Mouse (Mus musculus) forebrain, postnatal 0 days (tissue): Measurements from ENCODE around the gene Pdk3. TPM values are rescaled to one million over a fixed set of nuclear protein-coding genes. Genes with fewer than 3 reads are reported as not detected.

Experiments used
- ATAC-seq: fragments of 200-750 bp; cut with Nextera tagmentation; 2 replicates; pipeline ENCODE4 v1.8.0; 2017; ENCODE audit warnings: mild to moderate bottlenecking, moderate library complexity
- DNase-seq: peaks from one replicate; pipeline ENCODE4 v3.0.0-alpha.2; 2015
- H3K27ac ChIP-seq: fragments of 300-500 bp; sonication (generic); 2 replicates; pipeline ENCODE4 v1.5.1; 2014; ENCODE audit warnings: low read depth, mild to moderate bottlenecking, antibody characterized with exemption, low read length, moderate library complexity, mixed read lengths
- H3K27me3 ChIP-seq: fragments of 300-500 bp; sonication (generic); 2 replicates; pipeline ENCODE4 v1.6.1; 2014; ENCODE audit warnings: mild to moderate bottlenecking, low read length, mixed read lengths; ENCODE audit not compliant: insufficient read depth
- H3K36me3 ChIP-seq: fragments of 300-500 bp; sonication (generic); 2 replicates; pipeline ENCODE4 v1.6.1; 2014; ENCODE audit warnings: mild to moderate bottlenecking, moderate library complexity; ENCODE audit not compliant: insufficient read depth
- H3K4me1 ChIP-seq: fragments of 300-500 bp; sonication (generic); 2 replicates; pipeline ENCODE4 v1.6.1; 2014; ENCODE audit warnings: antibody characterized with exemption; ENCODE audit not compliant: insufficient read depth
- H3K4me2 ChIP-seq: fragments of 300-500 bp; sonication (generic); 2 replicates; pipeline ENCODE4 v1.6.1; 2014; ENCODE audit warnings: low read depth, mild to moderate bottlenecking, moderate library complexity
- H3K4me3 ChIP-seq: fragments of 300-500 bp; sonication (generic); 2 replicates; pipeline ENCODE4 v1.5.1; 2014; ENCODE audit warnings: low read depth, low read length, mixed read lengths
- H3K9ac ChIP-seq: fragments of 300-500 bp; sonication (generic); 2 replicates; pipeline ENCODE4 v1.6.1; 2014; ENCODE audit warnings: mild to moderate bottlenecking
- H3K9me3 ChIP-seq: fragments of 300-500 bp; sonication (generic); 2 replicates; pipeline ENCODE4 v1.6.1; 2016; ENCODE audit warnings: low read length
- CTCF ChIP-seq: sonication (generic); IDR thresholded peaks from 2 replicates; pipeline ENCODE4 v1.5.1; 2016; ENCODE audit warnings: antibody characterized with exemption, control low read depth, low read depth
- WGBS: fragments of 180-500 bp; shearing (Covaris S2); extraction: QIAGEN DNeasy Blood & Tissue Kit; methylation state at CpG from one replicate; pipeline ENCODE4 v1.1.7; 2014; 5-methylcytosine and 5-hydroxymethylcytosine counted together
- polyA plus RNA-seq: library from polyadenylated mRNA; unstranded; fragments of >200 nt; fragmentation: Nextera tagmentation; extraction: Ambion mirVana; gene quantifications from 2 replicates; pipeline ENCODE4 v1.2.1, GENCODE M21; 2015
- total RNA-seq: library from RNA; depleted of rRNA; stranded (reverse); fragments of >200 nt; gene quantifications from 2 replicates; pipeline ENCODE4 v1.2.3, GENCODE M21; 2014; rRNA removed

Pdk3 gene
- total and polyA plus RNA-seq, 2 experiments from 2014 or later: 25.2 to 28.4 TPM

DNA sequence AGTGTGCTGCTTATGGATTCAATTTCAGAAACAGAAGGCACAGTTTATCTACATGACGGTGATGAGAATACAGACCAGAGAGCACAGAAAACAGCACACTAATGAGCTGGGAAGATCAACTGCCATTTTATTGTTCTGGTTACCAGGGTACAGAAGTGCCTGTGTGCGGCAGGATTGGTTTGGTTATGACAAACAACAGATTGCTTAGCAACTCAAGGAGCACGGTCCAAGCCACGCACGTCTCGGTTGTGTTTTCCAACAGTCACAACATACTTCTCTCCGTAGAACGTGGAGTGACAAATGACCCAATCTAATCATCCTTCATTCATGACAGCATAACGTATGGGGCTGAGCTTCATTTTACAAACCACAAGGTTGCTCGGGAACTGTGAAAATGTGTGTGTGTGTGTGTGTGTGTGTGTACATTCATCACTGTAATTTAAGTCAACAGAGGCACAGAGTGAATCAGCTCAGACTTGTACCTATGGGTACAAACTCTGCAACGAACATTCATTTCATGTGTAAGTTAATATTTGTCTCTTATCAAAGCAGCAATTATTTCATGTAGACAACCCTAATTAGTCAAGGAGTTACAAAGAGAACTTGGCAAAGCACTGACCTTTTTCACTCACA lies 76.7 kb downstream of the Pdk3 start:
- Histone ChIP-seq H3K27me3 (no peaks in the 10 kb centered on the region), H3K36me3 (no peaks in the 10 kb centered on the region), H3K4me2 (no peak overlapping the region), H3K9me3 (no peaks in the 10 kb centered on the region), H3K27ac (no peak overlapping the region), H3K9ac (no peak overlapping the region), H3K4me1 (no peaks in the 10 kb centered on the region), H3K4me3 (no peak overlapping the region)
- ATAC-seq (peak; percentile 81), DNase-seq (peak; percentile 23)
- no peak for TF ChIP-seq CTCF
- WGBS: 54% methylated on average over 11 of the region's 11 CpGs

DNA sequence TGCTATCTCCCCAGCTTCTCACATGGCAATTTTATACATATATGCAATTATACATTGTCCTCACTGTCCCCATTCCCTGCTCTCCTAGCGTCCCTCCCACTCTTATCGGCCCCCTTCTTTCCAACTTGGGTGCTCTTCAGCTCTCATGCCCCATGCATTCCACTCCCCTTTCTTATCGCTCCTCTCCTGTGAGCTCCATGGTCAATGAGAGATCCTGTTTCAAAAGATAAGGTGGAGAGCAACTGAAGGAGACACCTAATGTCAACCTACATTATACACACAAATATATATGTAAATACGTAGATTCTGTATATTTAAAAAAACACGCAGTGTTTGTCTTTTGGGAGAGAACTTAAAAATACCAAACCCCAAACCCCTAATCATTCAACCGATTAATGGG lies 81.4 kb downstream of the Pdk3 start:
- no peak overlapping the region for H3K27ac ChIP-seq
- WGBS: 94% methylated on average over 6 of the region's 6 CpGs
- H3K9ac ChIP-seq: no peak overlapping the region
- DNase-seq (no peak), ATAC-seq (no peak)
- H3K4me3 ChIP-seq: no peak overlapping the region
- no peaks in the 10 kb centered on the region for H3K27me3 ChIP-seq
- H3K9me3 ChIP-seq: no peaks in the 10 kb centered on the region
- H3K36me3 ChIP-seq: no peaks in the 10 kb centered on the region; the same call in 1 of the 2 replicates
- no peak overlapping the region for H3K4me2 ChIP-seq
- TF ChIP-seq CTCF: no peak
- H3K4me1 ChIP-seq: no peaks in the 10 kb centered on the region

DNA sequence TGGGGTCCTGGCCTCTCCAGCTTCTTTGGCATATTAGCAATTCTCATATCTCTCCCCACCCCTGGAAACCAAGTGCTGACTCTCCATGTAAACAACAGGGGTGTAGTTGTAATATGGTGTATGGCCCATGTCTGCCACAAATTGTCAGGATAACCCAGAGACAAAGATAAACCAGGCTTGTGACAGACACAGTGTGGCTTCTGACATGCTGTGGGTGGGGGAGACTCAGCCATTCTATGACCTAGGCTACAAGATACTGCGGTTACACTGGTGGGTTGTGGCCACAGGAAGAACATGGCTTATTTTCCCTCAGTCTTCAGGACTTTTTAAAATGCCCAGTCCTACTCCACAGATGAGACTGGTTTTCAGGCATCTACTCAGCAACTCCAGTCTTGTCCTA lies 82.8 kb downstream of the Pdk3 start:
- no peak overlapping the region for H3K4me2 ChIP-seq
- no peak overlapping the region for H3K4me3 ChIP-seq
- H3K36me3 ChIP-seq: no peaks in the 10 kb centered on the region; the same call in 1 of the 2 replicates
- H3K27me3 ChIP-seq: no peaks in the 10 kb centered on the region
- no peak overlapping the region for H3K27ac ChIP-seq
- ATAC-seq: no peak
- H3K4me1 ChIP-seq: no peaks in the 10 kb centered on the region
- no peaks in the 10 kb centered on the region for H3K9me3 ChIP-seq
- TF ChIP-seq CTCF: no peak
- 93% methylated on average over 1 of the region's 1 CpGs for WGBS
- no peak overlapping the region for H3K9ac ChIP-seq
- DNase-seq: no peak

DNA sequence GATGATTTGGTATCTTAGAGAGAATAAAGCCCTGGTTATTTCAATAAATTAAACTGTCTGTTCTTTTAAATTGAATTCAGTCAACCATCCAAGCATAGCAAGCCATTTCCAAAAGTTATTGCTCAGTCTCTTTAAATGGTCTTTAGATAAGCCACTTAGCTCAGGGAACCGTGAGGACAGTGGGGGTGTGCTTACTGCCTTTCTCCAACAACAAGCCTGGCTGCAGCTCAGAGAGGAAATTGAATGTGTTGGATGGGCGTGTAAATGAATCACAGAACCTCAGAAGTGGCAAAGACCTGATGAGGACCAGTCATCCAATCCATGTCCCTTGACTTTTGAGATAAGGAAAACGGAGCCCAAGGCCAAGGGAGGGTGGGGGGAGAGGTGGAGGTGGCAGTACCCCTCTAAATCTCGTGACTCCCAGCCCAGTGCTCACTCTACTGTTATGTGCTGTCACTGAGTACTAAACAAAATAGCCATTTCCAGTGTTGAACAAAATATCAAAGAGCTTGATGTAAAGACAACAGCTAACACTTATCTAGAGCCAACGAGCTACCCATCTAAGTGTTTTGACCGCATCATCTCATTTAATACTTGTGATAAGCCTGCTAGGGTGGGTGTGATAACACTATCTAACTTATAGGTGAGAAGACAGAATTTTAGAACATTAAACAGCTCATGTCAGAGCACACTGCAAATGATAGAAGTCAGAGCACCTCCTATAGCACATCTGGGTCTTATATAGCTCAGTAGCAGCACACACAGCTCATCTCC lies 98.8 kb downstream of the Pdk3 start:
- H3K27ac ChIP-seq: no peak overlapping the region
- H3K9ac ChIP-seq: no peak overlapping the region
- WGBS: 49% methylated on average over 6 of the region's 6 CpGs
- no peaks in the 10 kb centered on the region for H3K36me3 ChIP-seq
- DNase-seq: no peak
- no peaks in the 10 kb centered on the region for H3K27me3 ChIP-seq
- H3K4me3 ChIP-seq: no peak overlapping the region
- H3K9me3 ChIP-seq: no peaks in the 10 kb centered on the region
- H3K4me1 ChIP-seq: no peaks in the 10 kb centered on the region
- no peak overlapping the region for H3K4me2 ChIP-seq
- no peak for TF ChIP-seq CTCF
- ATAC-seq: no peak

DNA sequence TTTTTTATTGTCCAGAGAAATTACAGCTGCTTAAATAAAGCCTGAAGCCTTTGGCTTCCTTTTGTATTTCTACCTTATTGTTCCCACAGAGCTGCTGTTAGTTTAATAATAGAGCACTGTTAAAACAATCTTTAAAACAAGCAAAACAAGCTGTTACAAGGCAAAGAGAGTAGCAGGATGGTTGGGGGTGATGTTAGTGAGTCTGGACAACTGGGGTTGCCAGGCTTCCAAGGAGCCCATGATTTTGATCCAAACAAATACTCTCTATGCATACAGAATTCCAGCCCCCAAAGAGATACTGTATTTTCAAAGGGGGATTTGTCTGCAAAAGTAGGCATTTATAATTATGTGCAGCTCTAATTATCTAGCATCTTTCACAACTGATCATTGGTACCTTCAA lies 99.6 kb downstream of the Pdk3 start:
- no peaks in the 10 kb centered on the region for H3K9me3 ChIP-seq
- no peak overlapping the region for H3K9ac ChIP-seq
- no peak overlapping the region for H3K4me2 ChIP-seq
- TF ChIP-seq CTCF: no peak
- no peaks in the 10 kb centered on the region for H3K36me3 ChIP-seq
- no peak for DNase-seq
- no peaks in the 10 kb centered on the region for H3K27me3 ChIP-seq
- H3K4me1 ChIP-seq: no peaks in the 10 kb centered on the region
- H3K4me3 ChIP-seq: no peak overlapping the region
- ATAC-seq: peak; percentile 40; the same call in 1 of the 2 replicates
- no peak overlapping the region for H3K27ac ChIP-seq

DNA sequence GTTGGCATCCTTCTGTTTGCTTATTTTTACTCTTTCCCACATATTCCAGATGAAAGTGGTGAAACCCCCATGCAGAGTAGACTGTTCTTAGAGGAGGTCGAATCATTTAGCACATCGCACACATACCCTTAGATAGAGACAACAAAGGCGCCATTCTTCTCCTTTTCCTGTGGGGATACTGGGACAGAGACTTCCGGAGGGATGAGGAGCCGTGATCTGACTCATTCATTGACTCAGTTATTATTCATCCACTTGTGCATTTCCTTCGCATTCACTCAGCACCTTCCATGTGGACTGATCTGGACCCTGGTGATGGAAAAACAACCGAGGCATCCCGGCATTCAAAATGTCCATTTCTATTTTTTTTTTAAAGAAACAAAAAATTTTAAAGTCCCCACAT lies 101.1 kb downstream of the Pdk3 start:
- WGBS: 87% methylated on average over 8 of the region's 8 CpGs
- H3K27me3 ChIP-seq: no peaks in the 10 kb centered on the region
- H3K27ac ChIP-seq: no peak overlapping the region
- H3K36me3 ChIP-seq: no peaks in the 10 kb centered on the region
- H3K9me3 ChIP-seq: no peaks in the 10 kb centered on the region
- no peak for TF ChIP-seq CTCF
- no peak overlapping the region for H3K9ac ChIP-seq
- DNase-seq (no peak), ATAC-seq (no peak)
- no peak overlapping the region for H3K4me2 ChIP-seq
- no peaks in the 10 kb centered on the region for H3K4me1 ChIP-seq
- no peak overlapping the region for H3K4me3 ChIP-seq

DNA sequence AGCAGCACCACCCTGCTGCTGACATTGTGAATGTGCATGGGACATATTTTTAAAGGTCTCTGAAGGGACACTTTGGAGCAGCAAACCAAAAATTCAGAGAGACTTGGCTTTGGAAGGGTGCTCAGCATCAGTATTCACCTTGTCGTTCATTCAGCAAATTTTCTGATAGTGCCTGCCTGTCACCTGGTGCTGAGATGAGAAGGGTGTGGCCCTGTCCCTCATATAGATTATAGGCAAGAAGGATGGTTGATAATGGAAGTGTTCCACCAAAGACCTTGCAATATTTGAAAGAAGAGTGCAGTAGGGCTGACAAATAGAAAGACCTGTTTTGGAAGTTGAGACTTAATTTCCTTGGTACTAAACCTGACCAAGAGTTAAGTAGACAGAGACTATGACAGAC lies 102.5 kb downstream of the Pdk3 start:
- H3K4me1 ChIP-seq: no peaks in the 10 kb centered on the region
- no peaks in the 10 kb centered on the region for H3K36me3 ChIP-seq
- no peak for TF ChIP-seq CTCF
- no peak overlapping the region for H3K4me2 ChIP-seq
- H3K9ac ChIP-seq: no peak overlapping the region
- 82% methylated on average over 1 of the region's 1 CpGs for WGBS
- no peaks in the 10 kb centered on the region for H3K9me3 ChIP-seq
- no peak for DNase-seq
- no peak for ATAC-seq
- no peaks in the 10 kb centered on the region for H3K27me3 ChIP-seq
- no peak overlapping the region for H3K27ac ChIP-seq
- H3K4me3 ChIP-seq: no peak overlapping the region

Other genes starting within 250 kb of the Pdk3 start
- 9.6 and 16.2 TPM in 2 replicates for gene Pola1, start 200.0 kb downstream of the Pdk3 start, total RNA-seq
- 1.9 and 2.5 TPM in 2 replicates for gene Pola1, start 200.0 kb downstream of the Pdk3 start, polyA plus RNA-seq
- 26.3 and 30.7 TPM in 2 replicates for gene Pcyt1b, start 177.3 kb downstream of the Pdk3 start, total RNA-seq
- gene Pcyt1b, start 177.3 kb downstream of the Pdk3 start, polyA plus RNA-seq: 12.5 and 21.7 TPM in 2 replicates
- not detected in 2 replicates for gene AU015836, start 136.5 kb upstream of the Pdk3 start, total RNA-seq
- not detected in 2 replicates for gene AU015836, start 136.5 kb upstream of the Pdk3 start, polyA plus RNA-seq